Mouse (Mus musculus) CD4-positive, CD25-positive, alpha-beta regulatory T cell, adult 4 months (primary cell): Measurements from ENCODE around the gene Hhatl. TPM values are rescaled to one million over a fixed set of nuclear protein-coding genes. Genes with fewer than 3 reads are reported as not detected.

Experiments used
- ATAC-seq: one replicate; pipeline ENCODE4 v1.8.0; 2017
- polyA plus RNA-seq, 2 experiments: library from polyadenylated mRNA; unstranded; fragments of 100-300 nt; shearing (Covaris generic); gene quantifications; one replicate each; pipeline ENCODE4 v1.2.1; 2017

Gene Hhatl
- not detected for polyA plus RNA-seq

DNA sequence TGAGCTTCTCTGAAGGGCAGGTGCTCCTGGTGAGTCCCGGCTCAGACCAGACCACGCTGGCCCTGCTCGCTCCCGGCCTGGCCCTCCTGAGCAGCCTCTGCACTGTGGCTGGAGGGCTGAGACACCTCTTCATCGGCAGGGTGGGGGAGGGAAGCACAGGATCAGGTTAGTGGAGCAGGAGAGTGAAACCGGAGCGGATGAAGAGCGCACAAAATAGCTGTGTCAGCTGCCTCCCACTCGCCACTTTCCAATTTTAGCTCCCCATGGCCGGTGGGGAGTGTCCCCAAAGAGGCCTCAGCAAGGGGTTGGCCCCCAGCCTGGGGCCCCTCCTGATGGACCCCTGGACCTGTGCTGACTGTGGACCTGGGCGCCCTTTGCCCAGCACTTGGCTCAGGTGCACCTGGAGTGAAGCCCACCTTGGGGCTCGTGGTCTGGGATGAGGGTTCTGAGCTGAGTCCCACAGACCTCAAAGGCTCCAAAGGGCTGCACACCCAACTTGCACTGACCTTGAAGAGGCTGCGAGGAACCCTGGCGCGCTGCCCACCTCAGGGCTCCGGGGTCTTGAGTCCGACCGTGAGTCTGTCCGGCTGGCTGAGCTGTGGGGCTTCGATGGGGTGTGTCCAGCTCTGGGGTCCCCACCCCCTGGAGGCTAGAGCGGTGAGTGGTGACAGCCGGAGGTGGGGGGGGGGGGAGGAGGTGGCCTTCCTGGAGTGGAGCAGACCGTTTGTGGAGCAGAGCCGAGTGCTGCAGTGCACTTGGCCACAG, at the start of gene Hhatl:
Gene Hhatl, minus strand, starts transcription at position 751 of the 765 bp plus-strand sequence.
- ATAC-seq = no peak

GRCm38 (mm10) chr9:121839622-121839965, 47.3 kb upstream of the Hhatl start:
- ATAC-seq = no peak

- peak; percentile 14 for ATAC-seq
Measured at GRCm38 (mm10) chr9:121838829-121839621, 46.7 kb upstream of the Hhatl start, which contains the start of gene Ccdc13. Gene Ccdc13 (minus strand): TSS chr9:121839461.

DNA sequence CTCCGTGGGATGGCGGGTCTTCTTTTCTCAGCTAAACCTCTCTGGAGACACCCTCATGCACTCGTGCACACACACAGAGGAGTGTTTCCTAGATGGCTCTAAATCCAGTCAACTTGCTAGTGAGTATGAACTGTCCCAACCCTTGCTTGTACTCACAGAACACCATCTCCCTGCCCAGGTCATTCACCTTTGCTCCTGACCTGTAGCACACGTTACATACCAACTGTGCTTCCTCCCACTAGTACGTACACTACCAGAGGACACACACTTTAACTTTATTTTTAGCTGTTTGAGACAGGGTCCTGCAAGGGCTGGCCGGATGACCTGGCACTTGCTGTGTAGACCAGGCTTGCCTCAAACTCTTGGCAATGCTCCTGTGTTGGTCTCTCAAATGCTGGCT, 45.7 kb upstream of the Hhatl start:
- no peak for ATAC-seq

DNA sequence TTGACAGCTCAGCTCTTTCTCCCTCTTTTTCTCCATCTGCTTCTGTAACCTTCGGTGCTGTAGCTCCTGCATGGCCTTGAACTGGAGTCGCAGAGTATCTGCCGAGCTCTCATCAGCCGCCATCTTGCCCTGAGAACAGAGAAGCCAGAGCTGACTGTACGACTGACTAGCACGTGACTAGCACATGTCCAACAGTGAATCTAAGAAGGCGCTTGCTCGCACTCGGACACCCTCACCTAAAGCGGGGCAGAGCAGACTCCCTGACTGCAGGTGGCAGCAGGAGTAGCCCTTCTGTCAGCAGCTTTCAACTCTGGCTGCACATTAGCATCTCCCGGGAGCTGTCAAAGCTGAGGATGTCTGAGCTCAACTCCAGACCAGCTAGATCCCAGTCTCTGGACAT, 41.5 kb upstream of the Hhatl start:
- ATAC-seq = no peak

DNA sequence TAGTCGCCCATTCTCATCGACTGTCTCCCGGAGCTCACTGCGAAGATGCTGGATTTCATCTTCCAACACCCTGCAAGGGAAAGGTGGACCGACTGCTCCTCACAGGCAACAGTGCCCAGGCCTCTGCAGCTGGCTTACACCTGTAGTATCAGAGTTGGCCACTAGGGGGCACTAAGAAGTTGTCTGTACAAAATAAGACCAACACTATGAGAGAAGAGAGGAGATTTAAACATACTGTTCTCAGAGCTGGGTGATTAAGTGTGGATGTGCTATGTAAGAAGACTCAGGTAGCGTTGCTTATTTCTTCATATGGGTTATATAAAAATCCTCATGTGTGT, 38.6 kb upstream of the Hhatl start:
- no peak for ATAC-seq

DNA sequence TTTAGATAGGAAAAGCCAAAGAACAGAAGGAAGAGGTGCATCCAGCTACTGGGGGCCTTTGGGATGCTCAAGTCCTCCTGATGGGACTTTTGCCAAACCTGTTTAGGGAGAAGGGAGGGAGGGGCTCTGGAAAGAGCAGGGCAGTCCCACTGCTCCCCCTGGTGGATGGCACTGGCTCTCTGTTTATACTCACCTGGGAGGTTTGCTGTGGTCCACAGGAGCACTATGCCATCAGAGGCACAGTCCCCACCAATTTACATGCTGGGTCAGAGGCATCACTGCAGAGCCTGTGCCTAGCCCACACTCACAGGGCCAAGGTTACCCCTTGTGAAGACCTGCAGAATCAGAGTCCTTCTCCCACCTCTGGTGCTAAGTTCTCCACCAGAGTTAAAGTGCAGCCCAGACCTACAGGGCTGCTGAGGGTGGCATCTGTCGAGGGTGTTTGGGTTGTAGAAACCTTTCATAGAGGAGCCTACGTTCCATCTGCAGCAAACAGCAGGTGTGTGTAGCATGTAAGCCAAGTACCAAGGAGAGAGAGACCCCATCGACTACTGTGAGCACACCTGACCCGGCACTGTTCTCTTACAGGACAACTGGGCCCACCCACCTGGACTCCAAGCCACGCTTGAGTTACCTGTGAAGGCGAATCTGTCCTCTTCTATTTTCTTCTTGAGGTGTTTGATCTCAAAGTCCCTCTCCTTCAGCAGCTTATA, 38.1 kb upstream of the Hhatl start:
- ATAC-seq = no peak

DNA sequence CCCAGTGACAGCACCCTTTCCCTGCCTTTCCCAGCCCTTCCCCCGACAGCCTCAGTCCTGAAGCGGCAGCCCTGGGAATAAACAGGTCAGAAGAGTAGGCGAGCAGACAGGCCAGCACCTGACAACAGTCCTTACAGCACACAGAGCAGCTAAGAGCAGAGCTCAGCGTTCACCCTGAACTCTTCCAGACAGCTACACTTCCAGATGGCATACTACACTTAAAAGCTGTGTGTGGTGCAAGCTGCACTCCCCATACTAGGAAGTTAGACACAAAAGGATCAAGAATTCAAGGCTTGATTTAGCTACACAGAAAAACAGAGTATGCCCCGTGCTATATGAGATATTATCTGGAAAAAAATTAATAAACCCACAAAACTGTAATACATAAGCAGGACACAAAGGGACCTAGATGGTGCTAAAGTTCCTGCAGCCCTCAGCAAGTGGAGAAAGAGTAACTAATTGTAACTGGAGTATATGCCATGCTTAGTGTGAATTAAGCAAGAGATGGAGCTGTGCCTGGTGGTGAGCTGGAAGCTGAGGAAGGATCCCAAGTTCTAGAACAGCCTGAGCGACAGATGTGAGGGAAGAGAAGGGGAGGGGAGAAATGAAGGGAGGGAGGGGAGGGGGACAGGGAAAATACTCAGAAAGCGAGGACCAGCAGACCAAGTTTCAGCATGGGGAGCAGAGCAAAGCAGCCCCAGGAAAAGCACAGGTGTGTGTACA, 37.1 kb upstream of the Hhatl start:
- ATAC-seq = no peak

- ATAC-seq = no peak
Measured at GRCm38 (mm10) chr9:121828314-121828713, 36.0 kb upstream of the Hhatl start.

GRCm38 (mm10) chr9:121826356-121826755, 34.0 kb upstream of the Hhatl start:
- ATAC-seq = no peak

- ATAC-seq = no peak
Measured at GRCm38 (mm10) chr9:121823991-121824390, 31.7 kb upstream of the Hhatl start.

- no peak for ATAC-seq
Measured at GRCm38 (mm10) chr9:121823051-121823450, 30.7 kb upstream of the Hhatl start.

GRCm38 (mm10) chr9:121822585-121822991, 30.3 kb upstream of the Hhatl start:
- ATAC-seq = no peak

DNA sequence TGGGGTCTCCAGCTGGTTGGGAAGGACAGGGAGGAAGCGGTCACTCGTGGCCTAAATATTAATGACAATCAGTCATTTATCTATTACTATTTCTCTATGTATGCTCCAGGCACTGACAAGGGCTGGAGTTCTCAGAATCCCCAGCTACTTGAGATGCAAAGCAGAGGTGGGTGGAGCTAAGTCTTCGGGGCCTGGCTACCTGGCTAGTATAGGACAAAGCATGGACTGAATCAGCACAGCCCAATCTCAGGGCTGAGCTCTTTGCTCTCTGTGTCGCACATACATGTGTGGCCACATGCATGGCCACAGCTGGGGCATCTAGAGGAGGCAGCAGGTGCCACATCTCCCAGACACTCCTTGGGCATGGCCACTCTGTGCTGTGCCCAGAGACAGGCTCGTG, 28.5 kb upstream of the Hhatl start:
- no peak for ATAC-seq

GRCm38 (mm10) chr9:121819771-121820471, 27.6 kb upstream of the Hhatl start:
- ATAC-seq = no peak

DNA sequence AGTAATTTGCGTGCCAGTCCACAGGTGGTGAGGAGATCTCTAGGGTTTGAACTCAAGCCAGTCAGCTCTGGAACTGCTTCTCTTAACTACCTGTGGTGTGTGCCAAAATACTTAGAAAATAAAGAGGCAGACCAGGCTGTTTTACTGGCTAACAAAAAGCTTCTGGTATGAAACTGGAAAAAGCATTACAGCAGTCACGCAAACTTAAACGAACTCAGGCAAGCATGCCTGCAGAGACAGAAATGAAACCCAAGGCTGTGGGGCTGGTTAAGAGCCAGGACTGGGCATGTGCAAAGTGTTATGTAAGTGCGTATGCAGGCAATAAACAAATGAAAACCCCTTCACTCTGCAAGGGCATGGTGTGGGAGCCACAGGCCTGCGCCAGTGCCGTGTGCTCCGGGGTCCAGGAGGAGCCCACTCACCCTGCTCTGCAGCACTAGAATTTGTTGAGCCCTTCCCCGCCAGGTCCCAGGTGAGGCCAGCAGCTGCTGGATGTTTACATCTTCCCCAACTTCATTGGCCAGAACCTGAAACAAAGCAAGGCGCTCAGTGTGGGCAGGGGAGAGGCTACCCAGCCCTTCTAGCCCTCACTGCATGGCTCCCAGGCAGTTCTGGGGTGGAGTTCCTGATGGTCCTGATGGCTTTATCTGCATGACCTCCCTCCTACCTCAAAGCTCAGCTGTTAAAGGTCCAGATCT, 26.9 kb upstream of the Hhatl start:
- ATAC-seq = no peak

GRCm38 (mm10) chr9:121815183-121815582, 22.9 kb upstream of the Hhatl start:
- ATAC-seq = no peak

DNA sequence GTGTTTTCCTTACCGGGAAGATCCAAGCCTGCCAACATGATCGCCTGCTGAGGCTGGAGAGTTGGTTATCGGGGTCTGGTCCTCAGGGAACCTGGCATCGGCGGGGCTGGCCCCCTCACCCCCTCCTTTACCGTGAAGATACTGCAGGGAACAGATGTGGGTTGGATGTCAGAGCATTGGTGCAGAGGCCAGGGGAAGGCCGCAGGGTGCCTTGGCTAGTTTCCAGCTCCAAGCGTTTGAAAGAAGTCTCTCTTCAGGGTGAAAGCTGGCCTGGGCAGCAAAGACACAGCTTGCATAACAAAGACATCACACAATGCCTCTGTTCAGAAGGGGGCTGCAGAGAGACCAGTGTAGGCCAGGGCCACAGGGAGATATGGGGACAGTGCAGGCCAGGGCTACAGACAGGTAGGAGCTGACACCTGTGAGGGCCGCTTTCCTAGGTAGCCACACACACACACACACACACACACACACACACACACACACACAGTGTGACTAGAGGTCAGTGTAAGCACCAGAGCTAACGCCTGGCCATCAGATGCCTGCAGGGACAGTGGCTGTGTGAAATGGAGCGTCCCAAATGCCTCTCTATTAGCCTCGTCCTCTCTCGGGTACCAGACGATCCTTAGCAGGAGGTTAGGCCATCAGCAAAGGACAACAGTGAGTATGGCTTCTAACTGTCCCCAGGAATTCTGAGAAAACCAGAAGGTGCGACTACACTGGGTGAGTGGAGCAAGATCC, 17.9 kb upstream of the Hhatl start:
- no peak for ATAC-seq

DNA sequence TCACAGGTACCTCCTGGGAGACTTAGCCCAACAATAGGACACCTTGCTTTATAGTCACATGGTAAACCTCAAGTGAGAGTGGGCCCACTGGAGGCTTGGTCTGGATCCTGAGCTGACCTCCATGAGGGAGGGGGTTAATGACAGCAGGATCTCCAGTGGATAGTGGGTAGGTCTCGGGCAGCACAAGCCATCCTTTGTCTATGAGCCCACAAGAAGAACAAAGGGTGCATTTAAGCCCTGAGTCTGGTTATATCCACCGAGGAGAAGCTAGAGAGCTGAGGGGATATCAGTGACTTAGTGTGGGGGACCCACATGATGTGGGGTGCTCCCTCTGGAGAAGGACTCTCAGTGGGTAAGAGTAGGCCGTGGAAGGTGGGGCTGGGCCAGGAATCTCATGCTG, 16.2 kb upstream of the Hhatl start:
- ATAC-seq = no peak

- no peak for ATAC-seq
Measured at GRCm38 (mm10) chr9:121807947-121808346, 15.6 kb upstream of the Hhatl start.

DNA sequence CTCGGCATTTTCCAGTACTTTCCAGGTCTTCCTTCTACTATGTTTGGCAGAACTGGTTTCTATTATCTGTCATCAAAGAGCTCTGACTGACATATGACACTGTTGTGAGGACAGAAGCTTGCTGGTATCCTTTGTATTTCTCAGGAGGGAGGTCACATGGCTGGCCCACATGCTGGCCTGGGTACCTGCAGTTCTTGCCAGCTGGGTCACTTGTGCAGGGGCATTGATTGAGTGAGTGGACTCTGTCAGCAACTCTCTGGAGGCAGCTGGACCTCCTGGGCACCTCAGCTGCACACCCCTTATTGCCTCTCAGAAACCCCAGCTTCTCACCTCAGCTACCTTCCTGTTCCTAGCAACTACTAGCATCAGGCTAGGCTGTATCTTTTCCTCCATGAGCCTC, 15.2 kb upstream of the Hhatl start:
- ATAC-seq = no peak
